Mouse (Mus musculus): ENCODE data around the gene Kctd15. TPM values are rescaled to one million over a fixed set of nuclear protein-coding genes. Genes with fewer than 3 reads are reported as not detected.

The Kctd15 gene
- polyA plus RNA-seq, 2 experiments: 18.7 to 77.1 TPM

DNA sequence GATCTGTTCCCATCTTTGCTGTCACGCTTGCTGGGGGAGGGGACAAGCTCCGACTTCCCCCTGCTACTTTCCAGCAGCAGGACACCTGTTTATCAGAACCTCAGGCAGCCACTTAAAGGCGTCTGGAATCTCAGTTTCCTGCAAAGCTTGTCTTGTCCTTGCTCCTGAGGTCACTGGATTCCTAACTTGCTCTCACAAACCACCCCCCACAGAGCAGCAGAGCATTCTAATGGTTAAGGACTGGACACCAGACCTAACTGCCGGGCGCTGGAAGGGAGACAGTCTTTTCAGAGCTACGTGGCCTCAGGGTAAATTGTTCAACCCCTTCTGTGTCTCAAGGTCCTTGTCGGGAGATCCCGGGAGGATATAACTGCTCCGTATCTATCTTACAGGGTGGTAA, 12.8 kb upstream of the Kctd15 start:
- no peaks in the 10 kb centered on the region for H3K9me3 ChIP-seq (ENCODE audit: control insufficient read depth, low read length)
- no peaks in the 10 kb centered on the region for H3K4me1 ChIP-seq (ENCODE audit: control insufficient read depth, insufficient read depth, low read length)
- no peak overlapping the region for H3K4me2 ChIP-seq (replicated peaks; ENCODE audit: low read depth, low read length, severe bottlenecking)
- H3K36me3 ChIP-seq (ENCODE audit: control insufficient read depth, insufficient read depth, low read length): no peaks in the 10 kb centered on the region
- TF ChIP-seq POLR2A (IDR thresholded peaks at IDR 0.05; ENCODE audit: borderline replicate concordance, extremely low read depth, insufficient read depth, insufficient read length): no peak
- no peak overlapping the region for H3K9ac ChIP-seq (ENCODE audit: low read depth, low read length, severe bottlenecking)
- DNase-seq (ENCODE audit: low spot score): no peak
- ATAC-seq (ENCODE audit: low FRiP score, low read depth): no peak
- peaks cover 12% of the 10 kb centered on the region for H3K27me3 ChIP-seq (ENCODE audit: control insufficient read depth, insufficient read depth, low read length)
- no peak overlapping the region for H3K4me3 ChIP-seq (replicated peaks; ENCODE audit: low read length)
- H3K27ac ChIP-seq (replicated peaks; ENCODE audit: low read depth, low read length): no peak overlapping the region
- 15% methylated on average over 9 of the region's 9 CpGs for WGBS

DNA sequence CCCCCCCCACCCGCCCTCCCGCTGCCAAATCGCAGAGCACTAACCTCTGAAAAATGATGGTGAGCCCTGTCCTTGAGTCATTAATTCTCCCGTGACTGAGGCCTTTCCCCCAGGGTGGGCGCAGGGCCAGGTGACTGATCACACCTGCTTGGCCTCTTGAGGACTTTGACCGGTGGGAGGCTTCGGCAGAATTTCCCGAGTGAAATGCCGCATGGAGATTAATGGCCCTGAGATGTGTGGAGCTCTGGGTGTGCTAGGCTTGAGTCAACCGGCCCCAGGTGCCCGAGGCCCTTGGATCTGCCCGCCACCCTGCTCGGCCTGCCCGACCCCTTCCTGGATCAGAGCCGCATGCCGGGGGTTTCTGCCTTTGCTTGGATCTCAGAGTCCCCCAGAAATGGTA, 11.3 kb upstream of the Kctd15 start:
- no peak overlapping the region for H3K27ac ChIP-seq (replicated peaks; ENCODE audit: low read depth, low read length)
- no peak overlapping the region for H3K4me2 ChIP-seq (replicated peaks; ENCODE audit: low read depth, low read length, severe bottlenecking)
- no peaks in the 10 kb centered on the region for H3K9me3 ChIP-seq (ENCODE audit: control insufficient read depth, low read length)
- no peak for ATAC-seq (ENCODE audit: low FRiP score, low read depth)
- H3K4me3 ChIP-seq (replicated peaks; ENCODE audit: low read length): no peak overlapping the region
- TF ChIP-seq POLR2A (IDR thresholded peaks at IDR 0.05; ENCODE audit: borderline replicate concordance, extremely low read depth, insufficient read depth, insufficient read length): no peak
- H3K36me3 ChIP-seq (ENCODE audit: control insufficient read depth, insufficient read depth, low read length): no peaks in the 10 kb centered on the region
- no peaks in the 10 kb centered on the region for H3K27me3 ChIP-seq (ENCODE audit: control insufficient read depth, insufficient read depth, low read length)
- 75% methylated on average over 16 of the region's 16 CpGs for WGBS
- no peaks in the 10 kb centered on the region for H3K4me1 ChIP-seq (ENCODE audit: control insufficient read depth, insufficient read depth, low read length)
- no peak overlapping the region for H3K9ac ChIP-seq (ENCODE audit: low read depth, low read length, severe bottlenecking)
- DNase-seq (ENCODE audit: low spot score): no peak

GRCm38 (mm10) chr7:34663145-34663544, 6.6 kb upstream of the Kctd15 start:
- TF ChIP-seq POLR2A (IDR thresholded peaks at IDR 0.05; ENCODE audit: borderline replicate concordance, extremely low read depth, insufficient read depth, insufficient read length): no peak
- H3K9ac ChIP-seq (ENCODE audit: low read depth, low read length, severe bottlenecking): no peak overlapping the region
- no peak overlapping the region for H3K27ac ChIP-seq (replicated peaks; ENCODE audit: low read depth, low read length)
- H3K4me1 ChIP-seq (ENCODE audit: control insufficient read depth, insufficient read depth, low read length): no peaks in the 10 kb centered on the region
- no peak overlapping the region for H3K4me2 ChIP-seq (replicated peaks; ENCODE audit: low read depth, low read length, severe bottlenecking)
- H3K4me3 ChIP-seq (replicated peaks; ENCODE audit: low read length): no peak overlapping the region
- no peaks in the 10 kb centered on the region for H3K27me3 ChIP-seq (ENCODE audit: control insufficient read depth, insufficient read depth, low read length)
- H3K36me3 ChIP-seq (ENCODE audit: control insufficient read depth, insufficient read depth, low read length): no peaks in the 10 kb centered on the region
- H3K9me3 ChIP-seq (ENCODE audit: control insufficient read depth, low read length): no peaks in the 10 kb centered on the region
- 39% methylated on average over 7 of the region's 7 CpGs for WGBS
- ATAC-seq (ENCODE audit: low FRiP score, low read depth): no peak
- no peak for DNase-seq (ENCODE audit: low spot score)

- Histone ChIP-seq H3K4me3 (replicated peaks; ENCODE audit: low read length) (no peak overlapping the region), H3K4me1 (ENCODE audit: control insufficient read depth, insufficient read depth, low read length) (no peaks in the 10 kb centered on the region), H3K36me3 (ENCODE audit: control insufficient read depth, insufficient read depth, low read length) (no peaks in the 10 kb centered on the region), H3K27me3 (ENCODE audit: control insufficient read depth, insufficient read depth, low read length) (no peaks in the 10 kb centered on the region), H3K27ac (replicated peaks; ENCODE audit: low read depth, low read length) (no peak overlapping the region), H3K9me3 (ENCODE audit: control insufficient read depth, low read length) (no peaks in the 10 kb centered on the region), H3K9ac (ENCODE audit: low read depth, low read length, severe bottlenecking) (no peak overlapping the region), H3K4me2 (replicated peaks; ENCODE audit: low read depth, low read length, severe bottlenecking) (no peak overlapping the region)
- ATAC-seq (ENCODE audit: low FRiP score, low read depth): no peak
- 28% methylated on average over 5 of the region's 5 CpGs for WGBS
- no peak for DNase-seq (ENCODE audit: low spot score)
- TF ChIP-seq POLR2A (IDR thresholded peaks at IDR 0.05; ENCODE audit: borderline replicate concordance, extremely low read depth, insufficient read depth, insufficient read length): no peak
These were observed 5.7 kb upstream of the Kctd15 start for GRCm38 (mm10) chr7:34662227-34662626.

DNA sequence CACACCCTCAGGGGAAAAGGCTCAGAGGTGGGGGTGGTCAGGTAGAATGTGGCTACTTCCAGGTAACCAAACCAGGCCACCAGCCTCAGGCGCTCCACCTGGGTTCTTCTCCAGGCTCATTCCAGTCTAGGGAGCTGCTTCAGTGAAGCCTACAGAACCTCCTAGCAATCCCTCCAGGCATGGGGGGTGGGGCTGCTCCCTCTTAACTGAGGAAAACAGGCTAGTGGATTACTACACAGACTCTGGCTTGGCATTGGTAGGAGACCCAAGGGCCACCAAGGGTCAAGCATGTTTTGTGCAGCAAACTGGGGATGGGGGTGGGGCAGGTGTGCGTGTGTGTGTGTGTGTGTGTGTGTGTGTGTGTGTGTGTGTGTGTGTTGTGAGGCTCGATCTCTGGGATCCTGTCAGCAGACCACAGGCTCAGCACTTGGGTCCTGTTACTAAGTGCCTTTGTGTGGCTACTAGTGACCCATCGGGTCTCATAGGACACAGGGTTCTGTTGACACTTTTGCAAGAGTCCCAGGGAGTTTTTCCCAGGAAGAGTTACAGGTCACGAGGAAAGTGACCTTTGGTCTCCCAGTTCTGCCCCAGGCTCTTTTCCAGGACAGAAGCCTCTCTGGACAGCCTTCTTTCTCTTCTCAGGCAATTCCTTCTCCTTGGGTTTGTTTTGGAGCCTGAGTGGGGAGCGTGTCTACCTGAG, 3.0 kb upstream of the Kctd15 start:
- ATAC-seq (ENCODE audit: low FRiP score, low read depth) (no peak), DNase-seq (ENCODE audit: low spot score) (no peak)
- H3K4me3 ChIP-seq (replicated peaks; ENCODE audit: low read length): no peak overlapping the region
- no peak overlapping the region for H3K4me2 ChIP-seq (replicated peaks; ENCODE audit: low read depth, low read length, severe bottlenecking)
- 74% methylated on average over 4 of the region's 6 CpGs for WGBS
- H3K27me3 ChIP-seq (ENCODE audit: control insufficient read depth, insufficient read depth, low read length): no peaks in the 10 kb centered on the region
- H3K9me3 ChIP-seq (ENCODE audit: control insufficient read depth, low read length): no peaks in the 10 kb centered on the region
- TF ChIP-seq POLR2A (IDR thresholded peaks at IDR 0.05; ENCODE audit: borderline replicate concordance, extremely low read depth, insufficient read depth, insufficient read length): no peak
- no peak overlapping the region for H3K27ac ChIP-seq (replicated peaks; ENCODE audit: low read depth, low read length)
- H3K9ac ChIP-seq (ENCODE audit: low read depth, low read length, severe bottlenecking): no peak overlapping the region
- H3K4me1 ChIP-seq (ENCODE audit: control insufficient read depth, insufficient read depth, low read length): no peaks in the 10 kb centered on the region
- H3K36me3 ChIP-seq (ENCODE audit: control insufficient read depth, insufficient read depth, low read length): no peaks in the 10 kb centered on the region

All from limb, embryonic 14.5 days (tissue).